27 mouse cellular contexts compared by ENCODE assay signal in the genomic region with DNA sequence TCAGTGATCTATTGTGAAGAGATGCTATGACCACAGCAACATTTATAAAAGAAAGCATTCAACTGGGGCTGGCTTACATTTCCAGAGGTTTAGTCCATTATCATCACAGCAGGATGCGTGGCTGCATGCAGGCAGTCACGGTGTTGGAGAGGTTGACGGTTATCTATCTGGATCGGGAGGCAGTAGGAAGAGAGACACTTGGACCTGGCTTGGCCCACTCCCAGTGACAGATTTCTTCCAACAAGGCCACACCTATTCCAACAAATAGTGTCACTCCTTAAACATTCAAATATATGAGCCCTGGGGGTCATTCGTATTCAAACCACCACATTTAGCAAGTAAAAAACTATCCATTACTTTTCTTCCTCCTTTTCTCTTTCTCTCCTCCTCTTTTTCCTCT.
"Had no signal": no experiment of that assay in that cellular context is flagged by ENCODE, and none has a peak within 500 bp of the region (broad histone marks: within the 10 kb centered on the region; RNA-seq: fewer than 3 reads in every experiment).

No protein-coding gene starts in this region.

- H3K27ac ChIP-seq: embryonic facial prominence, embryonic 10.5 days; embryonic facial prominence, embryonic 12.5 days; embryonic facial prominence, embryonic 13.5 days; embryonic facial prominence, embryonic 15.5 days; forebrain, embryonic 10.5 days; forebrain, embryonic 12.5 days; forebrain, embryonic 13.5 days; forebrain, embryonic 15.5 days; gastrocnemius, adult 2 months; heart, adult 2 months had no signal

- H3K4me1 ChIP-seq: embryonic facial prominence, embryonic 15.5 days; forebrain, embryonic 12.5 days; forebrain, embryonic 13.5 days; forebrain, embryonic 15.5 days had no signal

- ATAC-seq: forebrain, embryonic 13.5 days; forebrain, embryonic 14.5 days; forebrain, embryonic 15.5 days; forebrain, embryonic 16.5 days; forebrain, postnatal 0 days had no signal

- H3K27me3 ChIP-seq: embryonic facial prominence, embryonic 12.5 days; embryonic facial prominence, embryonic 13.5 days; embryonic facial prominence, embryonic 15.5 days; forebrain, embryonic 12.5 days; forebrain, embryonic 13.5 days; forebrain, embryonic 15.5 days had no signal

- H3K4me2 ChIP-seq: embryonic facial prominence, embryonic 12.5 days; embryonic facial prominence, embryonic 13.5 days; embryonic facial prominence, embryonic 15.5 days; forebrain, embryonic 12.5 days; forebrain, embryonic 13.5 days; forebrain, embryonic 15.5 days had no signal

- H3K9me3 ChIP-seq: embryonic facial prominence, embryonic 10.5 days; embryonic facial prominence, embryonic 12.5 days; embryonic facial prominence, embryonic 13.5 days; embryonic facial prominence, embryonic 15.5 days; forebrain, embryonic 10.5 days; forebrain, embryonic 12.5 days; forebrain, embryonic 13.5 days; forebrain, embryonic 15.5 days had no signal

- H3K36me3 ChIP-seq: embryonic facial prominence, embryonic 10.5 days; embryonic facial prominence, embryonic 12.5 days; embryonic facial prominence, embryonic 13.5 days; embryonic facial prominence, embryonic 15.5 days; forebrain, embryonic 10.5 days; forebrain, embryonic 12.5 days; forebrain, embryonic 15.5 days had no signal

- H3K4me3 ChIP-seq: embryonic facial prominence, embryonic 10.5 days; embryonic facial prominence, embryonic 12.5 days; embryonic facial prominence, embryonic 13.5 days; embryonic facial prominence, embryonic 15.5 days; erythroblast, embryonic 14.5 days; forebrain, embryonic 10.5 days; forebrain, embryonic 12.5 days; forebrain, embryonic 13.5 days; forebrain, embryonic 15.5 days; gastrocnemius, adult 2 months; heart, adult 2 months had no signal

- DNase-seq: cerebellum, adult 9-10 months; cerebellum, adult 9-11 months; cerebellum, postnatal 10 days; cerebellum, postnatal 14 days; cerebellum, postnatal 25 days; cerebellum, postnatal 36 days; embryo, embryonic 11 days; forebrain, postnatal 0 days; gastrocnemius, adult 2 months; gastrocnemius, postnatal 10 days; gastrocnemius, postnatal 14 days; gastrocnemius, postnatal 25 days; gastrocnemius, postnatal 36 days; heart, adult 11 months; heart, adult 18-20 months; heart, adult 2 months had no signal

- H3K9ac ChIP-seq: embryonic facial prominence, embryonic 12.5 days; embryonic facial prominence, embryonic 13.5 days; embryonic facial prominence, embryonic 15.5 days; forebrain, embryonic 12.5 days; forebrain, embryonic 13.5 days; forebrain, embryonic 15.5 days; forebrain, postnatal 0 days had no signal
